Mouse (Mus musculus): ENCODE data around the gene Ryk. TPM values are rescaled to one million over a fixed set of nuclear protein-coding genes. Genes with fewer than 3 reads are reported as not detected.
A peak's percentile ranks its signal among the peaks of the same experiment; 100 is the strongest.

Gene Ryk
- polyA plus RNA-seq, 1 experiment from 2014 or later = 4.5 TPM

DNA sequence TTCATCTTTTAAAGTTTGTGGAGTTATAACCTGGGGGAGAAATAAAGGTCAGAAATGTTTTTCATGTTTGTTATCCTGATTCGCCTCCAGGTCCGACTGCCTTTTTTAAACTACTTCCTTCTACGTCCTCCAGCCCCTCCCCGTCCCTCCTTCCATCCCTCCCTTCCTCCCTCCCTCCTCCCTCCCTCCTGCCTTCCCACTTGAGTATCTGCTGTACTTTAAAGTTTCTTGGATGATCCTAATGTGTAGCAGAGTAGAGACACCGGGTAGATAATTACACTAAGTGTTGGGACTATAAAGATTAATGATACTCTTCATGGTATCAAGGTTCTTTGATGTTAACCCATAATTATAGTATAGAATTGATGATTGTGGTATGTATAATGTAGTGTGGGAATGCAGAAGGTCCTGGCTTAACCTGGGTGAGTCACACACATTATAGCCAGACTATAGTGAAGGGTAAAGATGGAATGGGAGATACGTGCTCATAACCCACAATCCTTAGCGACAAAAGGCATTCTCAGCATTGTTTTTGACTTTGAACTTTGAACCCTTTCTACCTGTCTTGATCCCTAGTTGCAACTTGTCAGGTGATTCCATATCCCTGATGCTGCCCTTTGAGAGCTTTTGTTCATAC is 41.5 kb downstream of the Ryk start:
- 79% methylated on average over 7 of the region's 7 CpGs for whole genome bisulfite sequencing (ENCODE audit: insufficient replicate concordance)
- Histone ChIP-seq H3K27me3 (no peaks in the 10 kb centered on the region), H3K4me1 (replicated peaks) (no peaks in the 10 kb centered on the region), H3K4me3 (replicated peaks) (no peak overlapping the region), H3K9ac (no peak overlapping the region), H3K27ac (no peak overlapping the region), H3K9me3 (replicated peaks) (no peaks in the 10 kb centered on the region), H3K36me3 (peaks cover 33% of the 10 kb centered on the region; the same call in 1 of the 2 replicates), H3K4me2 (no peak overlapping the region)
- DNase-seq = no peak
- no peak for ATAC-seq (ENCODE audit: low read depth)

GRCm38 (mm10) chr9:102877916-102878315 is 43.2 kb downstream of the Ryk start:
- Histone ChIP-seq H3K4me3 (replicated peaks) (no peak overlapping the region), H3K36me3 (peaks cover 20% of the 10 kb centered on the region; the same call in 1 of the 2 replicates), H3K9me3 (replicated peaks) (no peaks in the 10 kb centered on the region), H3K4me1 (replicated peaks) (no peaks in the 10 kb centered on the region), H3K9ac (no peak overlapping the region), H3K27me3 (no peaks in the 10 kb centered on the region), H3K27ac (no peak overlapping the region), H3K4me2 (no peak overlapping the region)
- no peak for DNase-seq
- no peak for ATAC-seq (ENCODE audit: low read depth)
- 77% methylated on average over 9 of the region's 9 CpGs for WGBS (ENCODE audit: insufficient replicate concordance)

- Histone ChIP-seq H3K4me3 (replicated peaks) (no peak overlapping the region), H3K27ac (no peak overlapping the region), H3K4me2 (no peak overlapping the region), H3K36me3 (peaks cover 18% of the 10 kb centered on the region; the same call in 1 of the 2 replicates), H3K4me1 (replicated peaks) (no peaks in the 10 kb centered on the region), H3K27me3 (no peaks in the 10 kb centered on the region), H3K9ac (no peak overlapping the region), H3K9me3 (replicated peaks) (no peaks in the 10 kb centered on the region)
- DNase-seq (peak; percentile 42), ATAC-seq (ENCODE audit: low read depth) (0 out of 2 replicates have a peak, but pooled peaks have one; percentile 45)
- 42% methylated on average over 8 of the region's 8 CpGs for WGBS (ENCODE audit: insufficient replicate concordance)
These were observed 44.8 kb downstream of the Ryk start for GRCm38 (mm10) chr9:102879545-102879944.

DNA sequence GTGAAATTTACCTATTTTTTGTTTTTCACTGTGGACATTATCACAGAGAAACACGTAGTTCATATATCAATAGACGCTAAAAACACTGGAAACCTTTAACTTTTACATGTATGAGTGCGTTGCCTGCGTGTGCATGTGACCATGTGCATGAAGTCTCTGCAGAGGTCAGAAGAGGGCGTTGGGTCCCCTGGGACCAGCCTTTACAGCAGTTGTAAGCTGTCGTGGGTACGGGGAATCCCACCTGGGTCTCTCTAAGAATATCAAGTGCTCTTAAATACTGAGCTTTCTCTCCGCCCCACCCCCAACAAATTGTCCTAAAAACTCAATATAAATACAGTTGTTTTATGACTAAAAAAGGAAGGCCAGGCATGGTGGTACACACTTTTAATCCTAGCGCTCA is 50.0 kb downstream of the Ryk start:
- Histone ChIP-seq H3K27me3 (no peaks in the 10 kb centered on the region), H3K9ac (no peak overlapping the region), H3K36me3 (peaks cover 7% of the 10 kb centered on the region; the same call in 1 of the 2 replicates), H3K9me3 (replicated peaks) (no peaks in the 10 kb centered on the region), H3K4me2 (no peak overlapping the region), H3K4me3 (replicated peaks) (no peak overlapping the region), H3K27ac (no peak overlapping the region), H3K4me1 (replicated peaks) (peaks cover 9% of the 10 kb centered on the region)
- DNase-seq (no peak), ATAC-seq (ENCODE audit: low read depth) (no peak)
- WGBS (ENCODE audit: insufficient replicate concordance) = 79% methylated on average over 9 of the region's 9 CpGs

GRCm38 (mm10) chr9:102890166-102890565 is 55.4 kb downstream of the Ryk start:
- DNase-seq = peak; percentile 48
- H3K36me3 ChIP-seq = peaks cover 12% of the 10 kb centered on the region; the same call in 1 of the 2 replicates
- WGBS (ENCODE audit: insufficient replicate concordance) = 2% methylated on average over 9 of the region's 9 CpGs
- H3K4me3 ChIP-seq (replicated peaks) = no peak overlapping the region
- H3K9ac ChIP-seq = no peak overlapping the region
- no peaks in the 10 kb centered on the region for H3K9me3 ChIP-seq (replicated peaks)
- ATAC-seq (ENCODE audit: low read depth) = peak; percentile 95
- H3K27me3 ChIP-seq = no peaks in the 10 kb centered on the region
- peaks cover 19% of the 10 kb centered on the region for H3K4me1 ChIP-seq (replicated peaks)
- 0 out of 2 replicates have a peak overlapping the region, but pooled peaks have one; percentile 24 for H3K4me2 ChIP-seq
- no peak overlapping the region; the same call in 1 of the 2 replicates for H3K27ac ChIP-seq

DNA sequence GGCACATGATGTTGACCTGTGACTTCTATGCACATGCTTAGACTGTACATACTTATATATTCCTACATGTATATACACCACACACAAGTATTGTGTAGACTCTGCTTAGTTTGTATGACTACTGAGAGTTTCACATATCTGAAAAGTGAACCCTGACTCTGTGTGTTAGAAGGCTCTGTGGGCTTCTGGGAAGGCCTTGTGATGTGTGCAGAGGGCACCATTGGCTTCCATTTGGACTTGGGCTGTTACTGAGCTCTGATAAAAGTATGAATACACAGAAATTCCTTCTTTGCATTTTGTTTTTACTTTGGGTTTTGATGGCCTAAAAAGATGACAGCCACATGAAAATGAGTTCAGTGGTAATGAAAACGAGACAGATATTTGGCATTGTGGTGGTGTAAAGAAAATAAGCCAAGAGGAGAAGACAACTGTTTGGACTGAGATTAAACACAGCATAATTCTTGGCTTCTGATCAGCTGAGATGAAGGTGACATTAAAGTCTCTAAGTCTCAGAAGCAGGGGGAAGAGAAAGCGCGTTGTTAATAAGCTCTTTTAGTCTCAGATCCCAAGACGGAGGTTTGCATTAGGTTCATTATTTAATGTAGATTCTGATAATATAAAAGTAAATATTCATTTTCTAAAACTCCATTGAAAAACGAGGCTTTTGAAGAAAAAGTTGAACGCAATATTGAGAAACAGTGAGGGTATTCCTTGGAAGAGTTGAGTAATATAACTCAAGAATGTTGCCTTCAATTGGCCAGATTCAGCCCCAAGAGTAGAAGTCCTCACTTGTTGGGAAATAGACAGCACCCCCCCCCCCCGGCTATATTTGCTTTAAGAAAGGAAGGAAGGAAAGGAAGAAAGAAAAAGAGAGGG is 58.0 kb downstream of the Ryk start:
- Histone ChIP-seq H3K9me3 (replicated peaks) (no peaks in the 10 kb centered on the region), H3K4me2 (no peak overlapping the region), H3K27ac (no peak overlapping the region), H3K36me3 (peaks cover 7% of the 10 kb centered on the region; the same call in 1 of the 2 replicates), H3K4me1 (replicated peaks) (peaks cover 19% of the 10 kb centered on the region), H3K9ac (no peak overlapping the region), H3K4me3 (replicated peaks) (no peak overlapping the region), H3K27me3 (no peaks in the 10 kb centered on the region)
- 76% methylated on average over 7 of the region's 7 CpGs for WGBS (ENCODE audit: insufficient replicate concordance)
- ATAC-seq (ENCODE audit: low read depth) = no peak
- no peak for DNase-seq

DNA sequence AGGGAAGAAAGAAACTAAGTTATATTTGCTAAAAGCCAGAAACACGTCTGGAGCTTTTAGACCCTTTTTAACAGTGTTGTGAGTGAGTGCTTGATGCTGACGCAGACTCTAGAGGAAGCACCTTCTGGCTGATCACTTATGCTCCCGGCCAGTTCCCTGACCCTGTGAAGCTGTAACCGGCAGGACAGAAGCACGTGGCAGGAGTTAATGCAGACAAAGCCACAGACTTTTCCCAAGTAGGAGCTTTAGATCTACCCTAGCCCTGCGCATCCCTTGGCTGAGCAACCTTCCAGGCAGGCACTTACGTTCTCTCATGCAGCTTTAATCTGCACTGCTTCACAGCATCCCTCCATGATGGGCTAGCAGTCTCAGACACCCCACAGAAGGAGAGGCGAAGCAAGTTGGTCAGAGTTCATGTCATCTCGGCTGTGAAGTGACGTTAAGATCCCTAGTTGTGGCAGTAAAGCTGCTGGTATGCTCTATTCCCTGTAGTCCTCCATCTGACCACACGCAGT is 58.7 kb downstream of the Ryk start:
- H3K36me3 ChIP-seq = peaks cover 9% of the 10 kb centered on the region
- no peak overlapping the region for H3K4me3 ChIP-seq (replicated peaks)
- 80% methylated on average over 11 of the region's 11 CpGs for WGBS (ENCODE audit: insufficient replicate concordance)
- no peak overlapping the region for H3K9ac ChIP-seq
- H3K9me3 ChIP-seq (replicated peaks) = no peaks in the 10 kb centered on the region
- H3K4me2 ChIP-seq = no peak overlapping the region
- no peak overlapping the region for H3K27ac ChIP-seq
- H3K27me3 ChIP-seq = no peaks in the 10 kb centered on the region
- H3K4me1 ChIP-seq (replicated peaks) = peaks cover 19% of the 10 kb centered on the region
- DNase-seq (no peak), ATAC-seq (ENCODE audit: low read depth) (no peak)

DNA sequence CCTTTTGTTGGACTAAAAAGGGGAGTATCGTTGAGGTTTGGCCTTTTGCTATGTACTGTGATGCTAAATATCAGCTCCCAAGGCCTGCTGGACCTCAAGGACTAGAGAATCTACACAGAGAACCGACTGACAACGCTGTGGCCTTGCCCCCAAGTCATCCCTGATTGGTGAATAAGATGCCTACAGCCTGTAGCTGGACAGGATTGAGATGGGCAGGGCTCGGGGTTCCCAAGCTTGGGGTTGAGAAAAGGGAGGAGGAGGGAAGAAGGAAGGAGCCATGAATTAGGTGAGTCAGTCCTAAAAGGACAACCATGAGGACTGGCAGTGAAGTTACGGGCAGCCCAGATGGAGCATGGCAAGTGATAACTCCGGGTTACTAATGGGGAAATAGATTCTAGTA is 65.2 kb downstream of the Ryk start:
- Histone ChIP-seq H3K4me2 (no peak overlapping the region), H3K4me1 (replicated peaks) (peaks cover 7% of the 10 kb centered on the region), H3K36me3 (peaks cover 24% of the 10 kb centered on the region), H3K9ac (no peak overlapping the region), H3K27ac (no peak overlapping the region), H3K9me3 (replicated peaks) (no peaks in the 10 kb centered on the region), H3K27me3 (no peaks in the 10 kb centered on the region), H3K4me3 (replicated peaks) (no peak overlapping the region)
- DNase-seq = no peak
- ATAC-seq (ENCODE audit: low read depth) = no peak
- 71% methylated on average over 6 of the region's 6 CpGs for WGBS (ENCODE audit: insufficient replicate concordance)

- Histone ChIP-seq H3K9me3 (replicated peaks) (no peaks in the 10 kb centered on the region), H3K9ac (no peak overlapping the region), H3K4me2 (no peak overlapping the region), H3K36me3 (peaks cover 38% of the 10 kb centered on the region), H3K27me3 (no peaks in the 10 kb centered on the region), H3K27ac (no peak overlapping the region), H3K4me3 (replicated peaks) (no peak overlapping the region), H3K4me1 (replicated peaks) (peaks cover 7% of the 10 kb centered on the region)
- DNase-seq = no peak
- WGBS (ENCODE audit: insufficient replicate concordance) = 84% methylated on average over 7 of the region's 7 CpGs
- ATAC-seq (ENCODE audit: low read depth) = no peak
These were observed 67.6 kb downstream of the Ryk start for GRCm38 (mm10) chr9:102902308-102902707.

DNA sequence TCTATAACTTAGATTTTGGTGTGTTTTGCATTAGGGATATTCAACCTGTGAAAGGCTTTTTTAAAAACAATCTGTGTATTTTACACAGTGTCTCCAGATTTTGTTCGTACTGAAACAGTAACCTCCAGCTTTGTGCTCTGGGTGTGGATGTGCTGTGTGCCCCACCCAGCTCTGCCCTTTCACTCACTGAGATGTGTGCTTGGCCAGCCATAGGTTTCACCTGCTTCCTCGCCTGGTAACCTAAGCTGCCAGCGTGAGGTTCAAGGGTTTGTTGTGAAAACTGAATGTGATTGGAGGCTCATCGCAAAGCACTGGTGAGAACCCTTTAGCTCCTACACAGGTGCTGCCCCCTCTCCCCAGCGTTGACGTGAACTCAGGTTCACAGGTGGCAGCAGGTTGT is 70.2 kb downstream of the Ryk start:
- ATAC-seq (ENCODE audit: low read depth) (no peak), DNase-seq (no peak)
- Histone ChIP-seq H3K4me1 (replicated peaks) (peaks cover 7% of the 10 kb centered on the region), H3K4me3 (replicated peaks) (no peak overlapping the region), H3K9ac (no peak overlapping the region), H3K27ac (no peak overlapping the region), H3K9me3 (replicated peaks) (no peaks in the 10 kb centered on the region), H3K4me2 (no peak overlapping the region), H3K27me3 (no peaks in the 10 kb centered on the region), H3K36me3 (peaks cover 41% of the 10 kb centered on the region)
- 82% methylated on average over 6 of the region's 6 CpGs for WGBS (ENCODE audit: insufficient replicate concordance)

- Histone ChIP-seq H3K4me3 (replicated peaks) (no peak overlapping the region), H3K36me3 (peaks cover 46% of the 10 kb centered on the region), H3K27ac (no peak overlapping the region), H3K27me3 (no peaks in the 10 kb centered on the region), H3K9ac (no peak overlapping the region), H3K4me2 (no peak overlapping the region), H3K4me1 (replicated peaks) (peaks cover 7% of the 10 kb centered on the region), H3K9me3 (replicated peaks) (no peaks in the 10 kb centered on the region)
- 83% methylated on average over 12 of the region's 12 CpGs for WGBS (ENCODE audit: insufficient replicate concordance)
- DNase-seq (no peak), ATAC-seq (ENCODE audit: low read depth) (no peak)
These were observed 72.1 kb downstream of the Ryk start for GRCm38 (mm10) chr9:102906781-102907180.

All from liver, embryonic 13.5 days (tissue).